Mouse (Mus musculus): ENCODE results near the gene Tshz2. TPM values are rescaled to one million over a fixed set of nuclear protein-coding genes. Genes with fewer than 3 reads are reported as not detected.

Gene Tshz2
- polyA plus RNA-seq, 1 experiment from 2014 or later, result not detected

DNA sequence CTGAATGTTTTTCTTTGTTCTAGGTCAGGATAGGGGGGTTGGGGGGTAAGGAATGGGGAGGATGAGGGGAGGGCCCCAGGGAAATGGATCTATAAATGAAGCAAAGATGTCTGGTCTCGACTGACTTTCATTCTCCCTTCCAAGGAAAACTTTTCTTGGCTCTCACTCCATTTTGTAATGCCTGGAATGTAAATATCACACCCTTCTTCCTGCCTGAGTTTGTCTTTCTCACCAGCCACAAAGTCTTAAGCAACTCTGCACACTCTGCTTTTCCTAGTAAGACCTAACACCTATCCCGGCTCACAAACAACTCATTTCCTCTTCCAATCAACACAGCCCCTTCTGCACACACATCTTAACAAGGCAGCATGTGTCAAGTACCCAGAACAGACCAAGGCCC, 25.0 kb upstream of the Tshz2 start:
- Histone ChIP-seq H3K36me3 (ENCODE audit: inconsistent target) (no peaks in the 10 kb centered on the region), H3K27ac (no peak overlapping the region), H3K79me2 (ENCODE audit: inconsistent target) (no peaks in the 10 kb centered on the region), H3K4me3 (ENCODE audit: inconsistent target) (no peak overlapping the region)
- WGBS (ENCODE audit: missing documents), result 54% methylated on average over 2 of the region's 2 CpGs

- Histone ChIP-seq H3K79me2 (ENCODE audit: inconsistent target) (no peaks in the 10 kb centered on the region), H3K4me3 (ENCODE audit: inconsistent target) (no peak overlapping the region), H3K36me3 (ENCODE audit: inconsistent target) (no peaks in the 10 kb centered on the region), H3K27ac (no peak overlapping the region)
- WGBS (ENCODE audit: missing documents), result 1% methylated on average over 13 of the region's 13 CpGs
Observed at GRCm38 (mm10) chr2:169609956-169610355, 22.9 kb upstream of the Tshz2 start.

DNA sequence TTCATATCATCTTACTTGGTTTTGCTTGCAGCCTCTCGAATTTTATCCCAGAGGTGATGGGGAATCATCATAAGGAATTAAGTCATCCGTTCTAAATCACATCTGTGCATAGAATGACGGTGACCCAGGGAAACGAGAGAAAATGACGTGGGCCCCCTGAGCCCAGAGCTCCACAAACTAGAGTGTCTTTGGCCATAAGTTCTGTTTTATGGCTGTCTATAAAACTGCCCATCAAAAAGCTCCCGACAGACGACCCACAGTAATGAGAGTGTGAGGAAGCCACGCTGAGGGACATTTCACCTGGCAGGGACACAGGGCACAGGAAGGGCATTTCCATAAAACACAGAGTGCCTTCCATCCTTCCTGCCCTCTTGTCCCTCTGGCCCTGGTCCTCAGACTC, 21.9 kb upstream of the Tshz2 start:
- Histone ChIP-seq H3K79me2 (ENCODE audit: inconsistent target) (no peaks in the 10 kb centered on the region), H3K4me3 (ENCODE audit: inconsistent target) (no peak overlapping the region), H3K27ac (no peak overlapping the region), H3K36me3 (ENCODE audit: inconsistent target) (no peaks in the 10 kb centered on the region)
- 64% methylated on average over 8 of the region's 8 CpGs for WGBS (ENCODE audit: missing documents)

- 84% methylated on average over 7 of the region's 7 CpGs for WGBS (ENCODE audit: missing documents)
- no peak overlapping the region for H3K4me3 ChIP-seq (ENCODE audit: inconsistent target)
- H3K36me3 ChIP-seq (ENCODE audit: inconsistent target), result no peaks in the 10 kb centered on the region
- no peaks in the 10 kb centered on the region for H3K79me2 ChIP-seq (ENCODE audit: inconsistent target)
- no peak overlapping the region for H3K27ac ChIP-seq
Observed at GRCm38 (mm10) chr2:169611557-169611956, 21.3 kb upstream of the Tshz2 start.

GRCm38 (mm10) chr2:169614683-169615082, 18.1 kb upstream of the Tshz2 start:
- no peaks in the 10 kb centered on the region for H3K79me2 ChIP-seq (ENCODE audit: inconsistent target)
- 13% methylated on average over 4 of the region's 4 CpGs for WGBS (ENCODE audit: missing documents)
- H3K36me3 ChIP-seq (ENCODE audit: inconsistent target), result no peaks in the 10 kb centered on the region
- H3K4me3 ChIP-seq (ENCODE audit: inconsistent target), result no peak overlapping the region
- H3K27ac ChIP-seq, result no peak overlapping the region

DNA sequence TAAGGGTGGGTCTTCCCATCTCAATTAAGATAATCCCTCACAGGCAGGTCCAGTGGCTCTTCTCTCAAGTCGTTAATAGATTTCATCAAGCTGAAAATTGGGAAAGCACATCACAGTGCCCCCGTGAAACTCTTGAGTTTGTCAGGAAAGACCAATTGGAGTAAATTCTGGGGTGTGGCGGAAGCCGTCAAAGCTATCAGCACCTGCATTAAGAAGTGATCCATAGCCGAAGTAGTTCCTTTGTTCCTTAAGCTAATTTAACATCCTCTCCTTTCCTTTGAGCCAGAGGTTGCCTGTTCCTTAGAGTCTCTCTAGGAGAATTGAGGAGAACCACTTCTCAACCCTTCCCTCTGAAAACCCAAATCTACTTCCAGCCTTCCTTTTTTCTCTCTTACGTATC, 16.8 kb upstream of the Tshz2 start:
- WGBS (ENCODE audit: missing documents), result 97% methylated on average over 6 of the region's 6 CpGs
- Histone ChIP-seq H3K36me3 (ENCODE audit: inconsistent target) (no peaks in the 10 kb centered on the region), H3K79me2 (ENCODE audit: inconsistent target) (no peaks in the 10 kb centered on the region), H3K27ac (no peak overlapping the region), H3K4me3 (ENCODE audit: inconsistent target) (no peak overlapping the region)

DNA sequence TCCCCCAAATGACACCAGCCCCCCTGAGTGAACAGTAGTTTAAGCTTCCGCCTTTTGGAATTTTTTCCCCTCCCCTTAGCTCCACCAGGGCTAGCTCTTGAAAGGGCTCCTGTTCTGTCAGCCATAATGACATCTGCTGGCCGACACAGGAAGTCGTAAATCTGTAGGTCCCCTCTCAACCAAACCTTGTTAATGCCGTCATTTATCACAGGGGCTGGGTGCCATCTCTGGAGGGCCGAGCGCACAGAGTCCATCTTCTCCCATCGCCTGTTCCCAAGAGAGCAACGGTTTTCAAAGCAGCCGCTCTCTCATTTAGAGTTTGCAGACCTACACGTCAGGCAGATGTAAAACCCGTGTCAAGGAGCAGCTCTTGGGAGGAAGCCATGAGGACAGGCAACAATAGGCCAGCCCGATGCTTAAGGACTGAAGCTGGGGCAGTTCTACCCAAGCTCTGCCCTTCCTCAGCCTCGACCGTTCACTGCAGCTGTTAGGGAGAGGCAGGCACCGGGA, 11.6 kb upstream of the Tshz2 start:
- Histone ChIP-seq H3K79me2 (ENCODE audit: inconsistent target) (no peaks in the 10 kb centered on the region), H3K27ac (no peak overlapping the region), H3K4me3 (ENCODE audit: inconsistent target) (no peak overlapping the region), H3K36me3 (ENCODE audit: inconsistent target) (no peaks in the 10 kb centered on the region)
- WGBS (ENCODE audit: missing documents), result 46% methylated on average over 15 of the region's 15 CpGs

DNA sequence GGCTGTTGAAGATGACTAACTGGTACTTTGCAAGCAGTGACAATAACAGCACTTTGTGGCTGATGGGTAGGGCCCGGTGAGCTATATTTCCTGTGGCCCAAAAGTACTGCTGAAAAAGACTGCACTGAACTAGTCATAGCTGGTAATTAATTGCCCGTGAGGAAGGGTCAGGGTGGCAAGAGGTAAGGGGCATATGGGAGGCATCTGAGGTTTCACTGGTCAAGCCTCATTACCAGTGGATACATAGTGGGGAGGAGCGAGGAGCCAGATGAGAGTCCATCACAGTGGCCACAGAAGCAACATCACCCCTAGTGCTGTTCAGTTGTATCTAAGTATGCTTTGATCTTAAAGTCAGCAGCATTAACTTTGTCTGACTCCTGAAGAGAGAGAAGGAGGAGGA, 2.7 kb upstream of the Tshz2 start:
- Histone ChIP-seq H3K79me2 (ENCODE audit: inconsistent target) (no peaks in the 10 kb centered on the region), H3K27ac (no peak overlapping the region), H3K4me3 (ENCODE audit: inconsistent target) (no peak overlapping the region), H3K36me3 (ENCODE audit: inconsistent target) (no peaks in the 10 kb centered on the region)
- WGBS (ENCODE audit: missing documents), result 92% methylated on average over 3 of the region's 3 CpGs

- no peak overlapping the region for H3K27ac ChIP-seq
- WGBS (ENCODE audit: missing documents), result 0% methylated on average over 32 of the region's 38 CpGs
- H3K79me2 ChIP-seq (ENCODE audit: inconsistent target), result no peaks in the 10 kb centered on the region
- no peak overlapping the region for H3K4me3 ChIP-seq (ENCODE audit: inconsistent target)
- no peaks in the 10 kb centered on the region for H3K36me3 ChIP-seq (ENCODE audit: inconsistent target)
Observed at GRCm38 (mm10) chr2:169633491-169634289, 877 bp downstream of the Tshz2 start.

GRCm38 (mm10) chr2:169634619-169635382, 2.0 kb downstream of the Tshz2 start:
- H3K27ac ChIP-seq, result no peak overlapping the region
- H3K79me2 ChIP-seq (ENCODE audit: inconsistent target), result no peaks in the 10 kb centered on the region
- no peak overlapping the region for H3K4me3 ChIP-seq (ENCODE audit: inconsistent target)
- 61% methylated on average over 17 of the region's 17 CpGs for WGBS (ENCODE audit: missing documents)
- H3K36me3 ChIP-seq (ENCODE audit: inconsistent target), result no peaks in the 10 kb centered on the region

DNA sequence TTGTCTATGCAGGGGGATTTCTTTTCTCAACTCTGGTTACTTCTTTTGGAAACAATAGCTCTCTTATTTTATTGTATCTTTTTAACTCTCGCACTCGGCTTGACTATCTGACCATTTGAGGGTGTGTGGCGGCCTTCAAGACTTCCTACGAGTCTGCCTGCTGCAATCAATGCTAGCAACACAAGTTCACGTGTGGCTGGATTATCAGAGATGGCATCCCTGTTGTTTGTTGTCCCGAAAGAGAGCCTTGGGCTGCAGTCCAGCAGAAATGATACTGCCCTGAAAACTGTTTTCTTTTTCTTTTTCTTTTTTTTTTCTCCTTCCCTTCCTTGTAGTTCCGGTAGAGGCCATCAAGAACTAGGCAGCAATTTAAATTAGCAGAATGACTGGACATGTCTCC, 2.6 kb downstream of the Tshz2 start:
- H3K27ac ChIP-seq, result no peak overlapping the region
- WGBS (ENCODE audit: missing documents), result 79% methylated on average over 7 of the region's 7 CpGs
- H3K36me3 ChIP-seq (ENCODE audit: inconsistent target), result no peaks in the 10 kb centered on the region
- H3K79me2 ChIP-seq (ENCODE audit: inconsistent target), result no peaks in the 10 kb centered on the region
- H3K4me3 ChIP-seq (ENCODE audit: inconsistent target), result no peak overlapping the region

DNA sequence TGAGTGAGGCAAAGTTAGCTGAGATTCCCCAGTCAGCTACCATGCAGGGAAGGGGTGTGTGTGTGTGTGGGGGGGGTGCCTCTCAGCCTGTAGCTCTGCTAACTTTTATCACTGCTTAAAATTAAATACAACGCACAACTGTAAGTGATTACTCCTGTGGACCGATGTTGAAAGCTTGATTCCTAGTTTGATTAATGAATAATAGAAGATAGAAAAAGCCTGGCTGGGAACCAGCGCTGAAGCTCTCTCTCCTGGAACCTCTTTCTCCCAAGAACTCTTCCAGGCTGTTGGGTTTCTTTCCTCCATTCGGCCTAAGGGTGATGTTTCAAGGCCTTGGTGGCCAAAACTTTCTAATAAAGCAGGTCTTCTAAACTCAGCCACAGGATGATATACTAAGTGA, 3.6 kb downstream of the Tshz2 start:
- Histone ChIP-seq H3K27ac (no peak overlapping the region), H3K79me2 (ENCODE audit: inconsistent target) (no peaks in the 10 kb centered on the region), H3K4me3 (ENCODE audit: inconsistent target) (no peak overlapping the region), H3K36me3 (ENCODE audit: inconsistent target) (no peaks in the 10 kb centered on the region)
- WGBS (ENCODE audit: missing documents), result 92% methylated on average over 4 of the region's 4 CpGs

- WGBS (ENCODE audit: missing documents), result 92% methylated on average over 14 of the region's 14 CpGs
- Histone ChIP-seq H3K4me3 (ENCODE audit: inconsistent target) (no peak overlapping the region), H3K79me2 (ENCODE audit: inconsistent target) (no peaks in the 10 kb centered on the region), H3K36me3 (ENCODE audit: inconsistent target) (no peaks in the 10 kb centered on the region), H3K27ac (no peak overlapping the region)
Observed at GRCm38 (mm10) chr2:169641547-169641946, 8.7 kb downstream of the Tshz2 start.

DNA sequence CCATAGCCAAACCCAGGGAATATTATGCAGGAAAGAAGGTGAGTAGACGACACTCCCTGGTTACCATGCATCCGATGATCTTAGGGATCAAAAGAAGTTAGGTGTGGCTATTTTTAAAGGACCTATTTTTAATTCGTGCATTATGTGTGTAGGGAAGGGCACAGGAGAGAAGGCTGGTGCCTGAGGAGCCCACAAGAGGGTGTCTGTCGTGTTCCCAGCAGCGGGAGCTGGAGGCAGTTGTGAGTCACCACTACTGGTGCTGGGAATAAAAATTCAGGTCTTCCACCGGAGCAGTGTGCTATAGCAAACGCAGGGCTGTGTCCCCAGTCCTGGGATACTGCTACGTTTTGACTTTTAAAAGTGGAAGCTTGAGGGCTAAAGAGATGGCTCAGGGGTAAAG, 9.6 kb downstream of the Tshz2 start:
- Histone ChIP-seq H3K79me2 (ENCODE audit: inconsistent target) (no peaks in the 10 kb centered on the region), H3K36me3 (ENCODE audit: inconsistent target) (no peaks in the 10 kb centered on the region), H3K27ac (no peak overlapping the region), H3K4me3 (ENCODE audit: inconsistent target) (no peak overlapping the region)
- 88% methylated on average over 8 of the region's 8 CpGs for WGBS (ENCODE audit: missing documents)

GRCm38 (mm10) chr2:169647091-169647490, 14.3 kb downstream of the Tshz2 start:
- 97% methylated on average over 7 of the region's 7 CpGs for WGBS (ENCODE audit: missing documents)
- Histone ChIP-seq H3K4me3 (ENCODE audit: inconsistent target) (no peak overlapping the region), H3K27ac (no peak overlapping the region), H3K79me2 (ENCODE audit: inconsistent target) (no peaks in the 10 kb centered on the region), H3K36me3 (ENCODE audit: inconsistent target) (no peaks in the 10 kb centered on the region)
